Mouse (Mus musculus): Measurements from ENCODE around the gene Mtmr4. TPM values are rescaled to one million over a fixed set of nuclear protein-coding genes. Genes with fewer than 3 reads are reported as not detected.

Mtmr4 gene
- total and polyA plus RNA-seq, 3 experiments = 29.4 to 32.9 (median 29.5) TPM

DNA sequence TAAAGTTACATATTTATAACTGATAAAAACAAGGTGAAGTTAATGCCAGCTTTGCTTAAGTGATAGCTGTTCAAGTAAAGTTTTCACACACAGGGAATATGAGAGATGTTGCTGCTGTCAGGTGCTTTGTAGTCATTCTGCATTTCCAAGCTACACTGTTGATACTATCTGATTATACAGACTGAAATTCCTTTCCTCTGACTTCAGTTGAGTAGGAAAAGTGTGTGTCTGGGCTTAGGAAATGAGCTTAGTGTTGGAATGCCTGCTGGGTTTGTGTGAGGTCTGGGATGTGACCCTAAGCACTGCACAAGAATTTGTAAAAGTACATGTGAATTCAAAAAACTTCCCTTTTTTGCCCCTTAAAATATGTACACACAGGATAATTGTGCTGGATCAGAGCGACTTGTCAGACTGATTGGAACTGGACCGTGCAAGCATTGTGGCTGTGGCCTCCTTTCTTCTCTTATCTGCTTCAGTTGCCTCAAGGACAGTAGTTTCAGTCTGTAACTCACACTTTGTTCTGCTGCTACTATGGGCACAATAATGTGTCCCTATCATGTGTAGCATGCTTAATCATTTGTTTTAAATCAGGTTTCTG, 36.8 kb upstream of the Mtmr4 start:
- Histone ChIP-seq H3K27ac (ENCODE audit: insufficient read depth, low read depth) (no peak overlapping the region), H3K4me3 (replicated peaks in 1 of 3; ENCODE audit: low read depth in 2 of 3, low read length in 2 of 3, poor library complexity in 1 of 3) (no peak overlapping the region), H3K9ac (ENCODE audit: insufficient read depth, low read depth) (no peak overlapping the region), H3K9me3 (replicated peaks; ENCODE audit: low read length) (no peaks in the 10 kb centered on the region), H3K4me1 (ENCODE audit: control insufficient read depth in 1 of 2, insufficient read depth in 2 of 2) (no peaks in the 10 kb centered on the region; a peak in 1 of 4 replicates), H3K79me2 (replicated peaks; ENCODE audit: control insufficient read depth, extremely low read depth, insufficient read depth, poor library complexity, severe bottlenecking) (no peaks in the 10 kb centered on the region), H3K27me3 (replicated peaks) (peaks cover 2% of the 10 kb centered on the region), H3K4me2 (ENCODE audit: insufficient read depth, low read depth, poor library complexity, severe bottlenecking) (no peak overlapping the region), H3K36me3 (replicated peaks in 1 of 2; ENCODE audit: control insufficient read depth in 1 of 2, insufficient read depth in 1 of 2, low read length in 1 of 2) (no peaks in the 10 kb centered on the region)
- DNase-seq (ENCODE audit: extremely low read depth) = no peak
- in situ Hi-C loops (cut with MboI; ENCODE audit: low pct_ligation_motif_present, low pct_unique_long_range_greater_than_20kb, low sequenced_read_pairs) = no loop called here
- dilution Hi-C loops (cut with MboI; ENCODE audit: extremely low pct_ligation_motif_present, extremely low pct_unique_long_range_greater_than_20kb, low sequenced_read_pairs) = no loop called here
- TF ChIP-seq TBP (conservative IDR thresholded peaks at IDR 0.05; ENCODE audit: low read depth, low read length) = no peak
- TF ChIP-seq MAZ (IDR thresholded peaks at IDR 0.05; ENCODE audit: low read depth, low read length) = no peak
- no peak for TF ChIP-seq SIN3A (IDR thresholded peaks at IDR 0.05; ENCODE audit: low read length)
- TF ChIP-seq USF2 (conservative IDR thresholded peaks at IDR 0.05; ENCODE audit: low read depth, low read length) = no peak
- no peak for TF ChIP-seq MYC (IDR thresholded peaks at IDR 0.05; ENCODE audit: low read depth, low read length)
- TF ChIP-seq SMC3 (IDR thresholded peaks at IDR 0.05; ENCODE audit: low read depth, low read length) = no peak
- TF ChIP-seq NELFE (IDR thresholded peaks at IDR 0.05; ENCODE audit: low read depth, low read length) = no peak

DNA sequence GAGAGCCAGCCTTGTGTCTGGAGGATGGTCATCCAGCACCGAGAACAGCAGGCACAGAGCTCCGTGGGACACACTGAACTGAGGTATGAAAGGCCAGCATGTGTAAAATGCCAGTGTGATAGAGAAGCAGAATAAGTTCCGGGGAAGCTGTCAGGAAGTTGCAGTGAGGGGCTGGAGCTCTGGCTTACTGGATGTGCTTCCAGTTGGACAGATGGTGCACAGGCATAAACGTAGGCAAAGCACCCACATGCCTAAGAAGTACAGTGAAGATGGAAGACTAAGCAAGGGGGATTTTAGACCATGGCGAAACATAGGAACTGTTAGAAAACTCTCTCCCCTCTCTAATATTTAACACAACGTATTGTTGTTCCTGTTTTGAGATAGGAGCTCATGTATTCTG, 30.8 kb upstream of the Mtmr4 start:
- peaks cover 2% of the 10 kb centered on the region for H3K27me3 ChIP-seq (replicated peaks)
- dilution Hi-C loops (cut with MboI; ENCODE audit: extremely low pct_ligation_motif_present, extremely low pct_unique_long_range_greater_than_20kb, low sequenced_read_pairs) = no loop called here
- no peaks in the 10 kb centered on the region for H3K79me2 ChIP-seq (replicated peaks; ENCODE audit: control insufficient read depth, extremely low read depth, insufficient read depth, poor library complexity, severe bottlenecking)
- in situ Hi-C loops (cut with MboI; ENCODE audit: low pct_ligation_motif_present, low pct_unique_long_range_greater_than_20kb, low sequenced_read_pairs) = no loop called here
- TF ChIP-seq TCF12 (IDR thresholded peaks at IDR 0.05; ENCODE audit: low read depth, low read length) (no peak), ZNF384 (IDR thresholded peaks at IDR 0.05; ENCODE audit: low read depth, low read length) (no peak), MEF2A (IDR thresholded peaks at IDR 0.05; ENCODE audit: borderline replicate concordance, low read depth, low read length) (no peak), RCOR1 (conservative IDR thresholded peaks at IDR 0.05; ENCODE audit: low read depth, low read length) (no peak), CTCF (conservative IDR thresholded peaks at IDR 0.05 in 1 of 2, IDR thresholded peaks at IDR 0.05 in 1 of 2; ENCODE audit: low read depth in 2 of 2, low read length in 2 of 2) (no peak), HCFC1 (IDR thresholded peaks at IDR 0.05; ENCODE audit: low read depth, low read length) (no peak), TBP (conservative IDR thresholded peaks at IDR 0.05; ENCODE audit: low read depth, low read length) (no peak), SMC3 (IDR thresholded peaks at IDR 0.05; ENCODE audit: low read depth, low read length) (no peak), MAFK (IDR thresholded peaks at IDR 0.05; ENCODE audit: insufficient replicate concordance, low read length) (no peak), NRF1 (IDR thresholded peaks at IDR 0.05; ENCODE audit: low read depth, low read length) (no peak), MYC (IDR thresholded peaks at IDR 0.05; ENCODE audit: low read depth, low read length) (no peak), USF2 (conservative IDR thresholded peaks at IDR 0.05; ENCODE audit: low read depth, low read length) (no peak), UBTF (IDR thresholded peaks at IDR 0.05; ENCODE audit: low read depth, low read length) (no peak), MXI1 (IDR thresholded peaks at IDR 0.05; ENCODE audit: low read depth, low read length) (no peak), GABPA (IDR thresholded peaks at IDR 0.05; ENCODE audit: insufficient replicate concordance, low read depth, low read length) (no peak), NELFE (IDR thresholded peaks at IDR 0.05; ENCODE audit: low read depth, low read length) (no peak), MAX (IDR thresholded peaks at IDR 0.05; ENCODE audit: low read length) (no peak)
- DNase-seq (ENCODE audit: extremely low read depth) = no peak
- H3K9me3 ChIP-seq (replicated peaks; ENCODE audit: low read length) = no peaks in the 10 kb centered on the region
- no peaks in the 10 kb centered on the region for H3K36me3 ChIP-seq (replicated peaks in 1 of 2; ENCODE audit: control insufficient read depth in 1 of 2, insufficient read depth in 1 of 2, low read length in 1 of 2)
- H3K4me1 ChIP-seq (ENCODE audit: control insufficient read depth in 1 of 2, insufficient read depth in 2 of 2) = no peaks in the 10 kb centered on the region
- no peak overlapping the region for H3K27ac ChIP-seq (ENCODE audit: insufficient read depth, low read depth)
- no peak overlapping the region for H3K4me2 ChIP-seq (ENCODE audit: insufficient read depth, low read depth, poor library complexity, severe bottlenecking)
- no peak overlapping the region for H3K9ac ChIP-seq (ENCODE audit: insufficient read depth, low read depth)
- no peak overlapping the region for H3K4me3 ChIP-seq (replicated peaks in 1 of 3; ENCODE audit: low read depth in 2 of 3, low read length in 2 of 3, poor library complexity in 1 of 3)

Data from CH12.LX (cell line).